Mouse (Mus musculus) cortical plate, adult 2 months (tissue): ENCODE data around the gene Ttll8.

Experiments used
- CTCF ChIP-seq: fragments of 200-500 bp; IDR thresholded peaks from 2 replicates; pipeline ENCODE4 v1.5.1; 2011; ENCODE audit warnings: mild to moderate bottlenecking, control low read depth, low read length; ENCODE audit not compliant: insufficient read depth; ENCODE audit errors: extremely low read depth
- POLR2A ChIP-seq: fragments of 200-500 bp; IDR thresholded peaks from 2 replicates; pipeline ENCODE4 v1.6.1; 2011; ENCODE audit warnings: mild to moderate bottlenecking, low read length, control low read depth; ENCODE audit not compliant: insufficient read depth; ENCODE audit errors: extremely low read depth

- TF ChIP-seq POLR2A: 0 out of 2 replicates have a peak, but pooled peaks have one; percentile 25
- no peak for TF ChIP-seq CTCF
Measured at GRCm38 (mm10) chr15:88978281-88979137, 24.3 kb upstream of the Ttll8 start, which contains the start of gene Mlc1.
